Mouse (Mus musculus) myocyte (in vitro differentiated cells): ENCODE measurements at regions not wholly inside any gene's neighbourhood (a gene's known extent, or its start where the extent isn't known, plus 50 kb on each side); places are given as distances from the start of the nearest gene placed in this dataset.

Experiments used
- CEBPB ChIP-seq: IDR thresholded peaks from 2 replicates; pipeline ENCODE4 v1.6.1; 2011; ENCODE audit warnings: mild to moderate bottlenecking, moderate library complexity; ENCODE audit not compliant: poor library complexity, insufficient read depth, severe bottlenecking
- E2F4 ChIP-seq: IDR thresholded peaks from one replicate; pipeline ENCODE4 v1.6.1; 2011; ENCODE audit warnings: mild to moderate bottlenecking, control low read depth, moderate library complexity; ENCODE audit not compliant: insufficient read depth
- MAX ChIP-seq: IDR thresholded peaks from one replicate; pipeline ENCODE4 v1.6.1; 2011; ENCODE audit warnings: low read depth, mild to moderate bottlenecking, control low read depth
- POLR2A ChIP-seq: IDR thresholded peaks from one replicate; pipeline ENCODE4 v1.6.1; 2011; ENCODE audit warnings: low read depth, mild to moderate bottlenecking, control low read depth, moderate library complexity; ENCODE audit not compliant: insufficient read length
- SRF ChIP-seq: IDR thresholded peaks from one replicate; pipeline ENCODE4 v1.6.1; 2011; ENCODE audit warnings: low read depth; ENCODE audit not compliant: control insufficient read depth, insufficient read length
- TCF3 ChIP-seq: IDR thresholded peaks from one replicate; pipeline ENCODE4 v1.6.1; 2011; ENCODE audit warnings: low read depth, control low read depth; ENCODE audit not compliant: insufficient read length

DNA sequence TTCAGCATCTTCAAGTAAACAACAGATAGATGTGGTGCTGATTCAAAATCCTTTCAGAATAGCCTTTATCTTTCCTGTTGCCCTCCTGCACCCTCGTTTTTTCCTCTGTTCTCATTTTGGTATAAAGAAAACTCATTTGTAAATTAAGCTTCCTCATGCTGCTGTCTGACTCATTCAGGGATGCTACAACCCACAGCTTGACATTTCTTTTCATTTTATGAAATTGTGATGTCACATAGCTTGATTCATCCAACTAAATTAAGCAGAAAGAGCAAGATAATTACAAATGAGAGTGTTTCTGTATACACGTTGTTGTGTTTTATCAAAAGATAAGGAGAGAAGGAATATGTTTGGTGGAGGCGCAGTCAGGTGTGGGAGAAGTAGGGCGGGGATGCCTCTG lies 307.5 kb downstream of the Olfm4 start:
- TF ChIP-seq POLR2A (no peak), TCF3 (no peak), CEBPB (no peak), MAX (no peak), E2F4 (no peak), SRF (no peak)
